Mouse (Mus musculus) mouse embryonic stem cell (cell line): ENCODE data around the gene Polk.

Experiments used
- in situ Hi-C, 2 experiments: fragments of 300-500 bp; cut with MboI; formaldehyde crosslinking; loops; 1 replicate in 1 of 2; 3 replicates in 1 of 2; pipeline ENCODE4 v1.14.3; 2019 to 2020; ENCODE audit warnings: low sequenced_read_pairs in 2 of 2, low pct_unique_long_range_greater_than_20kb in 1 of 2, mixed read lengths in 1 of 2; ENCODE audit not compliant: unreplicated experiment in 1 of 2

Polk gene

DNA sequence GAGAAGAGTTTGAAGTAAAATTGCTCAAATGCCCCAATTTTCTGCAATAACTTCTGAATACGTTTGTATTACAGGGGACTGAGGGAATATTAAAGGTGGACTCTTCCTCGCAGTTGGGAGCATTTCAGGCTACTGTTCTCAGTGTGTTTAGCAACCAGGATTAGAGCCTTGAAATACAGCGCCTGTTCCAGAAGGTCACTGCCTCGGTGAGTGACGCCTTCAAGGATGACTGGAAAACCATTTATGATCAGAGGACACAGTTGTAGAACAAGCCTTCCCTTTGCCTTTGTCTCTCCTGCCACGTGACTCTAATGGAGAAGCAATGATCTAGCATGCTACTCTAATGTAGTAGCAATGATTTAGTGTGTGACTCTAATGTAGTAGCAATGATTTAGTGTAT, 54.4 kb downstream of the Polk start:
- in situ Hi-C loops = no loop called here

DNA sequence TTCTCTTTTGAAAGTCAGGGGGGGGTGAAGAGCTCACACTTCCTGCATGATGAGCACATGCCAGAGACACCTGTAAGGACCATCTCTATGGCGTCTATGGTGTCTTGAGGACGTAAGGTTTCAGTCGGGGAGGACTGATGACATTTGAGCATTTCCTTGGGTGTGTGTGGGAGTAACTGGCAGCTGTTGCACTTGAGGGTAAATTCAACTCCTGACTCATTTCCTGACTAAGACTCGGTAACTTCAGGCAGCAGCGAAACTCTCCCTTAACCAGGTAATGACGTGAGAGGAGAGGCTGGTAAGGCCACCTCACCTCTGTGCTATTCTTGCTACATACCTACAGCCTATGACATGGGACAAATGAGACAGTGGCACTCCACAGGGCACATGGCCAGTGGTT, 55.1 kb downstream of the Polk start:
- in situ Hi-C loops = no loop called here

DNA sequence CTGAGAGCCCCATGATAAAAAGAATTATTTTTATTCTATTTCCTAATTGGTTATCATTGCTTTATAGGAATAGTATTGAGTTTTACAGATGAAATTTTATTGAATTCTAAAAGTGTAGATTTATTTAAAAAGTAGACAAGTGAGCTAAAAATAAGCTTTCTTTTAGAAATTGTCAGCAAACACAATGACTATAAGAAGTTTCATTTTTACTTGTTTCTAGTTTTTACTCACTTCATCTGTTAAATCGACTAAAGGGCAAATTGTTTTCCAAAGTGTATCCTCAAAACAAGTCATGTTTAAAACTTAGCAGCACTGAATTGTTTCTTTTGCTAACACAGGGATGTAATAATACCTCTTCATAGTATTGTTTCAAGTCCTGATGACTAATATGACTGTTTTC, 63.4 kb downstream of the Polk start:
- in situ Hi-C loops = no loop called here

DNA sequence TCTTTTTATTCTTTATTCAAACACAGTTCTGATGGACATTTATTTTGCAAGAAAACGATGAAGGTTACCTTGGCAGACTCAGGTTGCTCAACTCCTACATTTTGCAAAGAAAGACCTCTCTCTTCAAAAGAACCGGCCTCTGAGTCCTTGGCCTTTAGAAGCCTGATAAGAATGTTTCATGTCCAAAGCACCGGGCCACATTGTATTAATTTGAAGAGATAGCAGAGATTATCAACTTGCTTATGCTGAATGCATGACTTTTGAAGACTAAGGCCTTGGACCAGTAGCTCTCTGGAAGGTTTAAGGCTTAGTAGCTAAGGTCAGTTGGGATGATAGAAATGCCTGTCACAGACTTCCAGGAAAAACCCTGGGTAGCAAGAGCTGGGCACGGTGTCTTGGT, 65.2 kb downstream of the Polk start:
- in situ Hi-C loops = no loop called here

DNA sequence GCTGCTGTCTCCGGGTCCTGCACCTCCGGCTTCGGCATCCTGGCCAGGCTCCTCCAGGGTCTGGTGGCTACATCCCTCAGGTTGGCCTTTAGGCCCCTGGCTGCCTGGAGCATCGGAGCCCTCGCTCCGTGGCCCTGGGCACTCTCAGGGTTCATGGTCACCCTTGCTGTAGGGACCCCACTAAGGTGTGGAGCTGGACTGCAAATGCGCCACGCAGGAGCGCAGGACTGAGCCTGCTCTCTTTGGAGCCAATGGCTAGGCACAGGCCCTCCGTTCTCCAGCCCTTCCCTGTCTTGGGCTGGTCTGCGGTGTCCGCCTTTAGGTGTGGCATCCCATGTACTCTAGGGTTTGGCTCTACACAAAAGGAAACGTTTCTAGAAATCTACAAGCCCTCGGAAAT, 71.4 kb downstream of the Polk start, which contains the start of gene Ankdd1b:
Gene Ankdd1b, minus strand, starts transcription at position 242 of the 400 bp plus-strand sequence.
- in situ Hi-C loops = no loop called here

DNA sequence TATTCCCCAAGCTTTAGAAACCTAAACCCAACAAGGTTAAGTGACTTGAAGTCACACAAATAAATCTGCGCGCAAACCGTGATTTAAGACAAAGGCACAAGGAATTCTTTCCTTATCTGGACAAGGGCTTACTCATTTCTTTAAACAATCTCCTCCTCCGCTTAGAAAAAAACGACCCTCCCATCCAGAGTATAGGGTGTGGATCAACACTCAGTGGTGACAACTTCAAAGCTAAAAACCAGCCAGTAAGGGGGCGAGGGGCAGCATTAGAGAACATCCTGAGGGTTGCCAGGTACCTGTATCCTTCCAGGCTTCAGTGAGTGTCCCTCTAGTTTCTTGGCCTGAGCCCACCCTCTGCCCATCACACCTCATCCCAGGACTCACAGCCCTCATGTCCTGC, 71.8 kb downstream of the Polk start:
- in situ Hi-C loops = no loop called here

DNA sequence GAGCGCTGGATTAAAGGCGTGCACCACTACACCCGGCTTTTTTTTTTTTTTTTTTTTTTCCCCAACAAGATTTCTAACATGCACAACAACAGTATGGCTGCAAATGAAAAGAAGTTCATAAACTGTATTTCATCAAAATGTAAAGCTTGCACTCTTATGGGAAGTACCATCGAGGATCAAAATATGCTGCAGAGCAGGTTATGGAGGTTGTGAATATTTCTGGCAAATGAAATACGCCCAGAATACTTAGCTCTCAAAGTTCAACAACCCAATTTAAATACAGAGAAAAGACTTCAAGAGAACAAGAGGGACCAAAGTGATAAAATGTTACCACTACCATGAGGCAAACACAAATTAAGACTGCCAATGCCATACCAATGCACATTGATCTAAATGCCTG, 73.7 kb downstream of the Polk start:
- in situ Hi-C loops = no loop called here

DNA sequence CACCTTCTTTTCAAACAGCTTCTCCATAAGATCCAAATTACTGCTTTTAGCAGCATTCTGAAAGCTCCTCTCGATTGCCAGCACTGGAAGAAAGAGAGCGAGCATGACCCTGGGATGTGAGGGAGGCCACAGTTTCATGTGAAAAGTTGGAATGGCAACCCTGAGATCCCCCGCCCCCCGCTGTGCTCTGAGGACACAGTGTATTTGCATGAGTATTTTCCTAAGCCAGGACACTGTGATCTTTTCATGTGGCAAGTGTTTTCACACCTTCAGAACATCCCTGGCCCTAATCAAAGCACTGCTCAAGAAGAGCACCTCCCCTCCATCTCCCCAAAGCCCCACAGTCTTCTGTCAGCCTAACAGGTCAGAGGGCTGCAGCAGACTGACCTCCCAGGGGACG, 77.1 kb downstream of the Polk start:
- in situ Hi-C loops = no loop called here

DNA sequence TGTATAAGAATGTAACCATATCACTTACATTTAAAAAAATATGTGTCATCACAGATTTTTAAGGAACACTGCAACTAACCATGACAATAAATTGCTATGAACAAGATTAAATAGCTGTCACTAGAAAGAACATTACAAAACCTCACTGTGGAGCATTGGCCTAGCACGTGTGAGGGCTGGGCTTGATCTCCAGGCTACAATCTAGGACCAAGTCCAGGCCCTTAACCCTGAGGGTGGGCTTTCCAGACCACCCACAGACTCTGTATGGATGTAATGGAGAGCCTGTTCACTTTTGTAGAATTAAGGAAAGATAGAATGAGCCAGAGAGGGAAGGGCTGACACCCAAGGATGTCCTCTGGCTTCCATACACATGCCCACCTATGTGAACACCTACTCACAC, 79.7 kb downstream of the Polk start:
- in situ Hi-C loops = no loop called here

DNA sequence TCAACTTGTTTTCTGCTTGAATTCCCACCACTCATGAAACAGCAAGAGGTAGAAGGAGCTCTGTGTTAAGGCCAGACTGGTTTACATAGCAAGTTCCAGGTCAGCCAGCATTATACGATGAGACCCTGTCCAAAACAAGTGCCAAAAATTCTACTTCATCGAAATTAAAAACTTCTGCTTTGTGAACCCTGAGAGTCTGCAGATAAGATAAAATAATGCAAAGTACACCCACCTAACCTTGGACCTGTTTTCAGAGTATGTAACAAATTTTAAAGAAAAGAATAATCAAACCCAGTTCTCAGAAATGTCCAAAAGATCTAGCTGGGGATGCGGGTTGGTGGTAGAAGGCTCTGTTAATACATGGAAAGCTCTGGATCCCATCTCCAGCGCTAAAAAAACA, 83.8 kb downstream of the Polk start:
- in situ Hi-C loops = no loop called here

DNA sequence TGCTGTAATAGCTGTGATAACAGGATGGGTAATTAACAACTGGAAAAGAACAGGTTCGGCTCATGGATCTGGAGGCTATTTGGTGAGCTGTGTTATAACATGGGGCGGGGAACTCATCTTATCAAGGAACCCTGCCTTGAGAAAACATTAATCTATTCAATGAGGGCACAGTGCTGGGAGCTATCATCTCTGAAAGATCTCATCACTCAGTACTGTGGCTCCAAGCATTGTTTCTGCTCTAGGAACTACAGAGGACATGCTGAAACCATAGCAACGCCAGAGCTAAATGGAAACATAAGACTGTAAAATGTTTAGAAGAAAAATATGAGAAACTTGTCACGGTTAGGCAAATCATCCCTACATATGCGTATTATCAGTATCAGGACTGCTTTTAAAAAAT, 84.4 kb downstream of the Polk start:
- in situ Hi-C loops = no loop called here

DNA sequence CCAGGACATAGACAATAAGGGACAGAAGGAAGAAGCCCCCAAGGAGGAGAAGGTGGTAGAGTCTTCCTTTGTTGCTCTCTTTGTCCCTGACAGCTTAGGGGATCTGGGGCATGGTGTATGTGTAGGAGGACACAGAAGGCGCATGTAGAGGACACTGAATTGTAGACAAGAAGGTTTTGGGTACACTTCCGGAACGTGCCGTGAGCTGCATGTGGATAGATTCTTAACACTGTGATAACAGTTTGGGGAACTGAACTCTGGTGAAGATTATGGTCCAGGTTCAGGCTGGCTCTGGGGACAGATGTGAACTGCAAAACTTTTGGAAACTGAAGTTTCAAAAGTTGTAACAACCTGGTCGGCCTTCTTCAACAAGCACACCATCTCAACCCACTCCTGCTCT, 84.8 kb downstream of the Polk start:
- in situ Hi-C loops = no loop called here

DNA sequence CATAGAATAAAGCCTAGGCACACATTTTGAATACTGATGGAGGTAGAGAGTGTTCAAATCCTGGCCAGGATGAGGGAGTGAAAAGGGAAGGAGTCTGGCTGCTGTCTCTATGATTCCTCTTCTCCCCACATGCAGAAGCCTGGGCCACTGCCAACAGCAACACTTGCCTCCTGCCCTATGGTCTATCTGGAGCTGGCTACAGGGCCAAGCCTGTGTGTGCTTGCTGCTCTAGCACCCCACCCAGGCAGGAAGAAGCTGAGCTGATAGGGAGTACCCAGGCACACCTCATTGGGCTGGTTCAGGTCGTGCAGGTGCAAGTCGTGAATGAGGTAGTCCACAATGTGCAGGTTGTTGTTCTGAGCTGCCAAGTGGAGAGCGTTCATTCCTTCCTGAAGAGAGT, 88.1 kb downstream of the Polk start:
- in situ Hi-C loops = no loop called here

DNA sequence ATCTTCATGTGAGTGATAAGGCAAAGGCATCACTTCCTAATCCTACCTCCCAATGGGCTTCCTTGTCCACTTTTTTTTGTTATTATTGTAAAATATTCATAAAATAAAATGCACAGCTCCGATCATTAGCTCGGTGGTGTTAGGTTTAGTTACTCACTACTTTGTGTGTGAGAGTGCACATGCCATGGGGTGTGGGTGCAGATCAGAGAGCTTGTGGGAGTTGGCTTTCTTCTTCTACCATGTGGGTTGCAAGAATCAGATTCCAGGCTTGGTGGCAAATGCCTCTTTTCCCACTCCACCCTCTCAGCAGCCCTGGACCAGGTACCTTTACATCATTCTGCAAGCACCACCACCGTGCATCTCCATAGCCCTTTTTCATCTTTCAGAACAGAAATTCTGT, 89.8 kb downstream of the Polk start:
- in situ Hi-C loops = no loop called here

DNA sequence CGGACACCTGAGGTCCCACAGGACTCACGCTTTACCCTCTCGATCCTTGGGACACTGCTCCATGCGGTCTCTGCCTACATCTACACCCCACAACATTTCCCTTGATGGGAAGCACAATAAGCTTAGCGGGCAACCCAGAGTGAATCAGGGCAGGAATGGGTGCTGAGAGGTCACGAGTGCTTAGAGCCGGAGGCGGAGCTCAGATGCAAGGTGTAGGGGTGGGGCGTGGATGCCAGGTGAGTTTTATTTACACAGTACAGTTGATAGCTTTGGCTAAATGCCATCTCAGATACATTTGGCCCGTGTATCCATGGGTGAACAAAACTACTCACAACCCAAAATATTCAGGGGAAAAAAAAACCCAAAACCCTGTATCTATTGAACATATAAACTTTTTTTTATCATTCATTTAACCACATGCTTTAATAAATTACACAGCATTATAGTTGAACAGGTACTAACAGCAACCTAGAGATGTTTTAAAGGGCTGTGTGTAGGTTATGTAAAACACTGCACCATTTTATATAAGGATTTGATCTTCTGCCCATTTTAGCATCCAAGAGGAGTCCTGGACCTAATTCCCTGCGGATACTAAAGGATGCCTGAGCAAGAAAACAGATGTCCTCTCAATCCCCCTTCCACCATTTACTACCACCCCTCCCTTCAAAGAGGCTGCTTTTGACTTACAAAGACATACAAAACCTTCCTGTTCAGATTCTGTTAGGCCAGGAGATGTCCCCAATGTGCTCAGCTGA, 90.8 kb downstream of the Polk start:
- in situ Hi-C loops = no loop called here

DNA sequence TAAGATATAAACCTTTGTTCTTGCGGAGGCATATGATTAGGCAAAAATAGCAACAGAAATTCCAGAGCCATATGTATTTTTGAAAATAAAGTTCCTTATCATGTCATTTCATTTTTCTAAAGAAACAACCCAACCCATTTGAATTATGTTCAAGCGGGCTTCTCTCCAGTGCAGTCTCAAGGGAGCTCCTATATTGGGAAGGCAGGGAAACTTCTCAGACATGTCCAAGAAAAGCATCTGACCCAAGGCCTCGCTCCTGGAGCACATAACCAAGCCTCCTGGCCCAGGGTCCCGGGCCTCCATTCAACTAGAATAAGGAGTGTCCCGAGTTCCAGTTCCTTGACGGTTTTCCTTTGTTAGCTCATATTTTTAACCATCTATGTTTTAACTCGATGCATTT, 91.5 kb downstream of the Polk start:
- in situ Hi-C loops = no loop called here

DNA sequence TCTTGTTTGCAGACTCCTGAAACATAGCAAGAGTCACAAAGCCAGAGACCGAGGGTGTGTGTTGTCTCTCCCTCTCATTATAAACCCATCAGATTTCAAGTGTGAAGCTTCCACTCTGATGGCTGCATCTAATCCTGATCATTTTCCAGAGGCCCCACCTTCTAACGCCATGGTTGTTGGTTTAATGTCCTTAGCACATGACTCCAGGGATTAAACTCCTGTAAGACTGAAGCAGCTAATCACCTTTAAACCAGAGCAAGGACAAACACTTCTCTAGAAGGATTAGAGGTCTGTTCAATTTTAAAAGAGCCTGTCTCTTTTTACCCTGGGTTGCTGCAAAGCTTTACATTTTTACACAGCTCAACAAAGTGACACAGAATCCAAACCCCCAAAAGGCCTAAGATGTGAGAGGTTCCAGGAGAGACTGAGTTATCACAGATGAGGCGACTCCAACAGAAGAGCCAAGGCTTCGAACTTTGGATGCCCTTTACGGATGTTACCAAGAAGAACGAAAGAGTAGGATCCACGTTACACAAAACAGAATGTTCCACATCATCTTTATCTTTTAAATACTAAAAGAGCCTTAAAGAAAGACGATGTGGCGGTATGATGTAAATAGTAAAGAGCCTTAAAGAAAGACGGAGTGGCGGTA, 92.0 kb downstream of the Polk start:
- in situ Hi-C loops = no loop called here

DNA sequence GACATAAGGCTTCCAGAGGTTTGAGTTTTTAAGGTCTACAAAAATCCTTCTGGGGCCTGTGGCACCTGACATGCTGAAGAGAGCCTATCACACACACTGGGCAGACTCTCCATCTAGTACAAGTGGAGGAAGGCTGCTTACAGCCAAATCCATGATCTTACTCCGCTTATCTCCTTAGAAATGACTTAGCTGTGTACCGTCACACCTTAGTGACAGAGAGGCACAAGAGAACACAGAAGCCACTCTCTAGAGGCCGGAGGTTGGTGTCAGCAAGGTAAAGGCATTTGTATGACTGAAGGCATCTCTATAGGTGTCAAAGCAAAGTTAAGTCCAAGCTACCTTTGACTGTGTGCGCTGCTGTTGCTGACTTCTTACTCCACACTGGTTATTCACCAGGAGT, 101.9 kb downstream of the Polk start:
- in situ Hi-C loops = loop anchor here (25.0 kb wide), 2 partner anchors 347 to 428 kb away; no protein-coding TSS in a partner anchor

DNA sequence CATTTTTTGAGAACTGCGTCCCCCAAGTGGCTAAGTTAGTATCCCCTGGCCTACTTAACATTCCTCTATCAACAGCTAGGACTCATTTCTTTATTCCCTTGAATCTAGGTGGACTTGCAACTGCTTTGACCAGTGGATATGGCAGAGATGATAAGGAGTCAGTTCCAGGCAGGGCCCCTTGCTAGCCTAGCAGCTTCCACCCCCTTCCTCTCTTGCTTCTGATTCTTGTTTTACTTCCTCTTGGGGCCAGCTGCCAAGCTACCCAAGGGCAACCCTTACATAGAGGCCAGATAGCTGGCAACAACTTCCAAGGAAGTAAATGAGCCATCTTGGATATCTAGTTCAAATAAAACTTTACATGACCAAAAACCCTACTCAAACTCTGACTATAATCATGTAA, 105.5 kb downstream of the Polk start:
- in situ Hi-C loops = loop anchor here (25.0 kb wide), 2 partner anchors 350 to 425 kb away; no protein-coding TSS in a partner anchor

DNA sequence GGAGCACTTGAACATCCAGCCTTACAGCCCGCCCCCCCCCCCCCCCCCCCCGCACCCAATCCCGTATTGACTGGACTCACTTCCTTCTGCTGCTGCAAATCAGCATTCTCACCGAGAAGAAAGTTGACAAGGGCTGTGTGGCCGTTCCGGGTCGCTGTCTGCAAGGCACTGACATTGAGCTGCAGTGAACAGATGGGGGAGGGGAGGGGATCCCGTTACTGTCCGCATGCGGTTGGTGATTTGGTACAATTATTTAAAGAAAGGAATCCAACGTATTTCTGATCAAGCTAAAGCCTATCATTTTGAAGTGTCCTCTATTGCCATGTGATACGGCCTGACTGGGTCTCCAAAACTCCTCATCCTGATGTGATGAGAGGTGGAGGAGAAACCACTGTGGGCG, 106.6 kb downstream of the Polk start:
- in situ Hi-C loops = loop anchor here (25.0 kb wide), 2 partner anchors 352 to 423 kb away; no protein-coding TSS in a partner anchor
